Mouse (Mus musculus) bone marrow macrophage, adult 2 months (primary cell): Measurements from ENCODE around the gene Rnaseh2b. TPM values are rescaled to one million over a fixed set of nuclear protein-coding genes. Genes with fewer than 3 reads are reported as not detected.

Source experiments
- H3K27ac ChIP-seq: 2 replicates; pipeline ENCODE4 v1.5.1; 2012; ENCODE audit warnings: low read depth, low read length; ENCODE audit not compliant: insufficient read depth
- H3K4me1 ChIP-seq: 2 replicates; pipeline ENCODE4 v1.6.1; 2012; ENCODE audit warnings: low read length; ENCODE audit not compliant: control insufficient read depth, insufficient read depth
- H3K4me3 ChIP-seq: 2 replicates; pipeline ENCODE4 v1.5.1; 2012; ENCODE audit warnings: mild to moderate bottlenecking, low read length, moderate library complexity; ENCODE audit not compliant: insufficient read depth
- CTCF ChIP-seq: IDR thresholded peaks from 2 replicates; pipeline ENCODE4 v1.5.1; 2012; ENCODE audit warnings: low read depth, mild to moderate bottlenecking, low read length, moderate library complexity
- POLR2A ChIP-seq: IDR thresholded peaks from 2 replicates; pipeline ENCODE4 v1.6.1; 2012; ENCODE audit warnings: mild to moderate bottlenecking, low read depth, low read length, borderline replicate concordance
- polyA plus RNA-seq: library from polyadenylated mRNA; stranded (reverse); fragments of >200 nt; gene quantifications from 2 replicates; pipeline ENCODE4 v1.2.4, GENCODE M21; 2012; ENCODE audit not compliant: missing spikeins, insufficient read depth, insufficient read length

The Rnaseh2b gene
- polyA plus RNA-seq, 1 experiment = 20.7 TPM

GRCm38 (mm10) chr14:62380606-62381005, 88.2 kb downstream of the Rnaseh2b start:
- Histone ChIP-seq H3K4me1 (no peaks in the 10 kb centered on the region), H3K4me3 (no peak overlapping the region), H3K27ac (no peak overlapping the region)
- TF ChIP-seq POLR2A (no peak), CTCF (no peak)

GRCm38 (mm10) chr14:62383109-62383508, 90.7 kb downstream of the Rnaseh2b start:
- Histone ChIP-seq H3K27ac (no peak overlapping the region), H3K4me3 (no peak overlapping the region), H3K4me1 (no peaks in the 10 kb centered on the region)
- no peak for TF ChIP-seq POLR2A
- no peak for TF ChIP-seq CTCF

GRCm38 (mm10) chr14:62383786-62384299, 91.5 kb downstream of the Rnaseh2b start:
- no peaks in the 10 kb centered on the region for H3K4me1 ChIP-seq
- H3K4me3 ChIP-seq = no peak overlapping the region
- no peak for TF ChIP-seq POLR2A
- no peak for TF ChIP-seq CTCF
- no peak overlapping the region for H3K27ac ChIP-seq

GRCm38 (mm10) chr14:62389064-62389728, 96.8 kb downstream of the Rnaseh2b start:
- no peaks in the 10 kb centered on the region for H3K4me1 ChIP-seq
- H3K27ac ChIP-seq = no peak overlapping the region
- no peak overlapping the region for H3K4me3 ChIP-seq
- TF ChIP-seq CTCF = no peak
- TF ChIP-seq POLR2A = no peak

GRCm38 (mm10) chr14:62389729-62390536, 97.5 kb downstream of the Rnaseh2b start:
- H3K27ac ChIP-seq = no peak overlapping the region
- H3K4me3 ChIP-seq = no peak overlapping the region
- no peak for TF ChIP-seq POLR2A
- TF ChIP-seq CTCF = no peak
- H3K4me1 ChIP-seq = no peaks in the 10 kb centered on the region

- Histone ChIP-seq H3K4me3 (no peak overlapping the region), H3K27ac (no peak overlapping the region), H3K4me1 (no peaks in the 10 kb centered on the region)
- no peak for TF ChIP-seq CTCF
- no peak for TF ChIP-seq POLR2A
These were observed 100.4 kb downstream of the Rnaseh2b start for GRCm38 (mm10) chr14:62392754-62393153.

- H3K4me1 ChIP-seq = no peaks in the 10 kb centered on the region
- H3K27ac ChIP-seq = no peak overlapping the region
- TF ChIP-seq CTCF = no peak
- no peak for TF ChIP-seq POLR2A
- H3K4me3 ChIP-seq = no peak overlapping the region
These were observed 103.0 kb downstream of the Rnaseh2b start for GRCm38 (mm10) chr14:62395346-62395745.

- H3K27ac ChIP-seq = no peak overlapping the region
- TF ChIP-seq CTCF = no peak
- no peaks in the 10 kb centered on the region for H3K4me1 ChIP-seq
- H3K4me3 ChIP-seq = no peak overlapping the region
These were observed 123.8 kb downstream of the Rnaseh2b start for GRCm38 (mm10) chr14:62416007-62416741.

GRCm38 (mm10) chr14:62416742-62417134, 124.3 kb downstream of the Rnaseh2b start:
- Histone ChIP-seq H3K4me1 (no peaks in the 10 kb centered on the region), H3K4me3 (no peak overlapping the region), H3K27ac (no peak overlapping the region)
- no peak for TF ChIP-seq CTCF
- TF ChIP-seq POLR2A = no peak

GRCm38 (mm10) chr14:62417501-62417900, 125.1 kb downstream of the Rnaseh2b start:
- no peaks in the 10 kb centered on the region for H3K4me1 ChIP-seq
- no peak overlapping the region for H3K27ac ChIP-seq
- no peak overlapping the region for H3K4me3 ChIP-seq
- no peak for TF ChIP-seq POLR2A
- TF ChIP-seq CTCF = no peak
